In the genomic region with DNA sequence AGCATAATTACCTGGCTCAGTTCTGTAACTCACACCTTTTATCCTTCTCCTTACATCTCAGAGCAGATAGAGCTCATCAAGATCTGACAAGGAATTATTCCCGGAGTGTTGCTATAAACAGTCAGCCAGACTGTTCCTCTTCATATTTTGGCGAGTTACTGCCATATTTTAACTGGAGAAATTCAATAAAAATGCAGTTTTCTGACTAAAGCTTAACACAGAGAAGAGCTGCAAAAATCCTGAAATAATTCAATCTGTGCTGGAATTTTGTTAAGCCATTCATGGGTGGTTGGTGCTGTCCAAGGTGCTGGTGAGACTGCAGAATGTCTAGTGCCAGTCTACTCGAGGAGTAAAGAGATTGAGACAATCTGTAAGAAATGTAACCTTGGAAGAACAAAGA, we compare ENCODE assay signal across 10 mouse cellular contexts.
DNase-seq lines count a peak whose midpoint lies in the region; ATAC-seq and TF ChIP-seq lines count a peak whose summit lies in the region.
"Had no signal": no experiment of that assay in that cellular context is flagged by ENCODE, and none has a peak within 500 bp of the region (broad histone marks: within the 10 kb centered on the region; RNA-seq: fewer than 3 reads in every experiment).

No protein-coding gene starts in this region.

- TF ChIP-seq EP300 in lung, postnatal 0 days (IDR thresholded peaks at IDR 0.05), result no peak

- no peak for TF ChIP-seq CTCF in lung, postnatal 0 days (IDR thresholded peaks at IDR 0.05)
- TF ChIP-seq CTCF in lung, adult 2 months (IDR thresholded peaks at IDR 0.05; ENCODE audit: insufficient read depth, low read length), result no peak

- no peak overlapping the region for H3K4me3 ChIP-seq in forebrain, embryonic 15.5 days
- no peak overlapping the region for H3K4me3 ChIP-seq in forebrain, embryonic 13.5 days
- H3K4me3 ChIP-seq in lung, postnatal 0 days (ENCODE audit: low read depth, low read length), result no peak overlapping the region
- H3K4me3 ChIP-seq in lung, adult 2 months (replicated peaks; ENCODE audit: extremely low read depth, low read depth, low read length), result no peak overlapping the region

- peak overlapping the region; percentile 17 for H3K27ac ChIP-seq in forebrain, embryonic 15.5 days (replicated peaks)
- no peak overlapping the region; the same call in 1 of the 2 replicates for H3K27ac ChIP-seq in forebrain, embryonic 13.5 days
- H3K27ac ChIP-seq in lung, postnatal 0 days (ENCODE audit: low read length), result no peak overlapping the region
- H3K27ac ChIP-seq: macrophage had no signal

- no peaks in the 10 kb centered on the region for H3K36me3 ChIP-seq in forebrain, embryonic 15.5 days
- no peaks in the 10 kb centered on the region for H3K36me3 ChIP-seq in forebrain, embryonic 13.5 days (ENCODE audit: poor library complexity, severe bottlenecking)
- H3K36me3 ChIP-seq in lung, postnatal 0 days (ENCODE audit: insufficient read depth, low read length), result no peaks in the 10 kb centered on the region

- H3K9ac ChIP-seq in forebrain, embryonic 15.5 days (replicated peaks), result no peak overlapping the region
- no peak overlapping the region for H3K9ac ChIP-seq in forebrain, embryonic 13.5 days
- no peak overlapping the region for H3K9ac ChIP-seq in lung, postnatal 0 days (replicated peaks; ENCODE audit: low read depth)

- no peaks in the 10 kb centered on the region for H3K27me3 ChIP-seq in forebrain, embryonic 15.5 days
- no peaks in the 10 kb centered on the region for H3K27me3 ChIP-seq in forebrain, embryonic 13.5 days
- H3K27me3 ChIP-seq in lung, postnatal 0 days (replicated peaks; ENCODE audit: insufficient read depth, low read length), result no peaks in the 10 kb centered on the region

- no peak for TF ChIP-seq POLR2A in lung, adult 2 months (IDR thresholded peaks at IDR 0.05; ENCODE audit: borderline replicate concordance, extremely low read depth, low read depth, low read length)

- peak; percentile 28 for DNase-seq in lung, postnatal 0 days (ENCODE audit: low spot score)
- DNase-seq in lung, adult 2 months, result no peak
- DNase-seq in embryo, embryonic 11.5 days (ENCODE audit: low read depth, low spot score), result peak; percentile 45
- DNase-seq in lung, postnatal 36 days, result peak; percentile 0
- no peak for DNase-seq in cerebellum, adult 8-10 months
- DNase-seq: cerebellum, adult 2 months had no signal

- no peak overlapping the region for H3K4me2 ChIP-seq in forebrain, embryonic 15.5 days (replicated peaks)
- no peak overlapping the region for H3K4me2 ChIP-seq in forebrain, embryonic 13.5 days
- H3K4me2 ChIP-seq in lung, postnatal 0 days (replicated peaks; ENCODE audit: low read depth, low read length), result no peak overlapping the region

- ATAC-seq in forebrain, embryonic 15.5 days (replicated peaks), result no peak
- ATAC-seq in forebrain, embryonic 13.5 days, result no peak
- no peak for ATAC-seq in lung, postnatal 0 days
- ATAC-seq in CD4-positive, CD25-positive, alpha-beta regulatory T cell, adult 4 months, result no peak

- no peaks in the 10 kb centered on the region for H3K4me1 ChIP-seq in forebrain, embryonic 15.5 days
- H3K4me1 ChIP-seq in forebrain, embryonic 13.5 days, result no peaks in the 10 kb centered on the region
- H3K4me1 ChIP-seq in lung, postnatal 0 days (ENCODE audit: insufficient read depth, low read depth, low read length), result no peaks in the 10 kb centered on the region
- no peaks in the 10 kb centered on the region for H3K4me1 ChIP-seq in lung, adult 2 months (ENCODE audit: control insufficient read depth, insufficient read depth, low read length)

- H3K9me3 ChIP-seq in forebrain, embryonic 15.5 days, result no peaks in the 10 kb centered on the region
- H3K9me3 ChIP-seq in forebrain, embryonic 13.5 days (replicated peaks), result no peaks in the 10 kb centered on the region
- no peaks in the 10 kb centered on the region for H3K9me3 ChIP-seq in lung, postnatal 0 days (ENCODE audit: low read length)

- 38% methylated on average over 3 of the region's 3 CpGs for WGBS in forebrain, embryonic 15.5 days
- WGBS in forebrain, embryonic 13.5 days, result 49% methylated on average over 3 of the region's 3 CpGs
- 29% methylated on average over 3 of the region's 3 CpGs for WGBS in lung, postnatal 0 days
- 28% methylated on average over 3 of the region's 3 CpGs for WGBS in lung, adult 2 months

Comparison
In these comparisons a context has a peak if more than half of its experiments do, and no peak if none do; other contexts are left out.
1. DNase-seq: peak in lung, postnatal 0 days (single experiment), embryo, embryonic 11.5 days (single experiment) and lung, postnatal 36 days (single experiment); none in lung, adult 2 months (single experiment) and cerebellum, adult 8-10 months (single experiment).